ENCODE assay signal across 7 mouse cellular contexts in the genomic region with DNA sequence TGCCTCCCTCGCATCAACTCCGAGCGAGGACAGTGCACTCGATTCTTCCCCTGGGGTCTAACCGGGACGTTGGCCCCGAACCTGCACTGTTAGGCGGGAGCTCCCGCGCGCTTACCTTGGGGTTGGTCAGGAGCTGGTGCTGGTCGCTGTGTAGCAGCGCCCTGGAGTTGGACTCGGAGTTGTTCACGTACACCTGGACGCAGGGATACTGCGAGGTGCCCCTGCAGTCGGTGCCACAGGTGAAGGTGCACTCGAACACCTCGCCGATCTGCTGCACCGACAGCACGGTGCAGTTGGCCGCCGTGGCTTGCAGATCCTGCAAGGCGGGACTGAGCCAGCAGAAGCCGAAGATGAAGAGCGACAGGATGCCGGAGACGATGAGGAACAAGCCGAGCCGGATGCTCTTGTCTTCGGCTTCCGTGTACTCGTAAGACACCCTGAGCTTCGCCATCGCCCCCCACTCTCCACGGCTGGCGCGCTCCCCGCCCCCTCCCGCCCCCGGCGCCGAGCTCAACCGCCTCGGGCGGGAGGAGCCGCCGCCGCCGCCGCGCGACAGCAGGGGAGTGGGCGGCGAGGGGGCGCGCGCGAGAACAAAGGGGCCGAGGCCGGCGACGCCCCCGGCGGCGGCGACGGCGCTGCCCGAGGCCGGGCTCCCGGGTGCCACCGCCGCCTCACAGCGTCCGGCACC. TPM values are rescaled to one million over a fixed set of nuclear protein-coding genes. Genes with fewer than 3 reads are reported as not detected.
DNase-seq lines count a peak whose midpoint lies in the region; ATAC-seq and TF ChIP-seq lines count a peak whose summit lies in the region.

No protein-coding gene starts in this region.

- no peak for TF ChIP-seq RAD21 in CH12.LX (IDR thresholded peaks at IDR 0.05; ENCODE audit: low read depth, low read length)

- in situ Hi-C loops in CH12.LX (cut with MboI; ENCODE audit: low pct_ligation_motif_present, low pct_unique_long_range_greater_than_20kb, low sequenced_read_pairs), result loop anchor here (25.0 kb wide), 2 partner anchors 136 to 364 kb away; no protein-coding TSS in a partner anchor

- H3K9me3 ChIP-seq in CH12.LX (replicated peaks; ENCODE audit: low read length), result peaks cover 6% of the 10 kb centered on the region
- peaks cover 3% of the 10 kb centered on the region for H3K9me3 ChIP-seq in heart, embryonic 16.5 days (replicated peaks; ENCODE audit: control insufficient read depth, low read length)

- H3K27ac ChIP-seq in CH12.LX (ENCODE audit: insufficient read depth, low read depth), result no peak overlapping the region
- no peak overlapping the region for H3K27ac ChIP-seq in heart, embryonic 16.5 days (ENCODE audit: low read length)

- ATAC-seq in heart, embryonic 16.5 days (replicated peaks; ENCODE audit: extremely low read depth, insufficient read depth, low FRiP score), result peak; percentile 59
- peak; percentile 65 for ATAC-seq in megakaryocyte, adult 5-6 weeks (ENCODE audit: poor library complexity, severe bottlenecking)

- peak overlapping the region; percentile 68 for H3K9ac ChIP-seq in CH12.LX (ENCODE audit: insufficient read depth, low read depth)
- peak overlapping the region; percentile 76 for H3K9ac ChIP-seq in heart, embryonic 16.5 days (ENCODE audit: low read length)

- no peak for TF ChIP-seq EP300 in CH12.LX (IDR thresholded peaks at IDR 0.05; ENCODE audit: low read length)

- TF ChIP-seq POLR2A in CH12.LX (IDR thresholded peaks at IDR 0.05; ENCODE audit: low read depth, low read length), result no peak

- peaks cover 5 to 30% of the 10 kb centered on the region in 2 experiments; a peak in 3 of 4 replicates for H3K4me1 ChIP-seq in CH12.LX (ENCODE audit: control insufficient read depth in 1 of 2, insufficient read depth in 2 of 2)
- H3K4me1 ChIP-seq in heart, embryonic 16.5 days (ENCODE audit: control insufficient read depth, insufficient read depth, low read length), result peaks cover 11% of the 10 kb centered on the region

- WGBS in heart, embryonic 16.5 days, result under 1% methylated on average over 45 of the region's 78 CpGs

- no peaks in the 10 kb centered on the region for H3K36me3 ChIP-seq in CH12.LX (replicated peaks in 1 of 2; ENCODE audit: control insufficient read depth in 1 of 2, insufficient read depth in 1 of 2, low read length in 1 of 2)
- H3K36me3 ChIP-seq in heart, embryonic 16.5 days (ENCODE audit: control insufficient read depth, insufficient read depth), result no peaks in the 10 kb centered on the region

- no peak for TF ChIP-seq CTCF in CH12.LX (conservative IDR thresholded peaks at IDR 0.05 in 1 of 2, IDR thresholded peaks at IDR 0.05 in 1 of 2; ENCODE audit: low read depth in 2 of 2, low read length in 2 of 2)

- H3K4me3 ChIP-seq in CH12.LX (replicated peaks in 1 of 3; ENCODE audit: low read depth in 2 of 3, low read length in 2 of 3, poor library complexity in 1 of 3), result peak overlapping the region; percentile 57 to 68 (median 65)
- H3K4me3 ChIP-seq in heart, embryonic 16.5 days (ENCODE audit: low read length), result peak overlapping the region; percentile 79

- H3K79me2 ChIP-seq in CH12.LX (replicated peaks; ENCODE audit: control insufficient read depth, extremely low read depth, insufficient read depth, poor library complexity, severe bottlenecking), result no peaks in the 10 kb centered on the region

- H3K27me3 ChIP-seq in CH12.LX (replicated peaks), result peaks cover 11% of the 10 kb centered on the region
- no peaks in the 10 kb centered on the region for H3K27me3 ChIP-seq in heart, embryonic 16.5 days (ENCODE audit: control insufficient read depth, insufficient read depth, low read length)

- DNase-seq in B cell, adult 2 months, result peak; percentile 53 to 54
- no peak for DNase-seq in CH12.LX (ENCODE audit: extremely low read depth)
- DNase-seq in cerebellum, postnatal 10 days, result peak; percentile 79 to 83
- DNase-seq in layer of hippocampus, postnatal 25 days (ENCODE audit: extremely low spot score in 1 of 2, low spot score in 1 of 2), result peak; percentile 24 to 55
- DNase-seq in right cerebral cortex, postnatal 25 days, result peak; percentile 50

- H3K4me2 ChIP-seq in CH12.LX (ENCODE audit: insufficient read depth, low read depth, poor library complexity, severe bottlenecking), result peak overlapping the region; percentile 82
- peak overlapping the region; percentile 98 for H3K4me2 ChIP-seq in heart, embryonic 16.5 days (ENCODE audit: low read depth, low read length)

- dilution Hi-C loops in CH12.LX (cut with MboI; ENCODE audit: extremely low pct_ligation_motif_present, extremely low pct_unique_long_range_greater_than_20kb, low sequenced_read_pairs), result no loop called here

TF ChIP-seq in CH12.LX, 34 proteins besides CTCF, POLR2A, EP300 and RAD21:
- TF ChIP-seq USF1 (IDR thresholded peaks at IDR 0.05; ENCODE audit: low read depth, low read length) (no peak), NRF1 (IDR thresholded peaks at IDR 0.05; ENCODE audit: low read depth, low read length) (no peak), POLR2AphosphoS2 (IDR thresholded peaks at IDR 0.05; ENCODE audit: low read depth, low read length) (no peak), CHD1 (IDR thresholded peaks at IDR 0.05; ENCODE audit: low read depth, low read length) (no peak), PAX5 (IDR thresholded peaks at IDR 0.05; ENCODE audit: low read length) (no peak), GABPA (IDR thresholded peaks at IDR 0.05; ENCODE audit: insufficient replicate concordance, low read depth, low read length) (no peak)

RNA-seq across cellular contexts. Expression of a gene that starts 0.5 kb away (rescaled TPM):
- total RNA-seq in CH12.LX (2012; rRNA removed) (1.1 TPM in 2 replicates), CH12.LX (2014; rRNA removed) (1.0 and 1.8 TPM in 2 replicates)
- 0.80 and 1.2 TPM in 2 replicates for polyA plus RNA-seq in CH12.LX (2012; ENCODE audit: insufficient read length, low read depth)
- polyA plus RNA-seq in heart, embryonic 16.5 days (2015; fragmentation: Nextera tagmentation; extraction: Ambion mirVana), result 3.6 and 4.9 TPM in 2 replicates
- total RNA-seq in layer of hippocampus, postnatal 25 days (2021), result 10 to 100 TPM; 75.3 to 77.9 TPM
- total RNA-seq in megakaryocyte, adult 5-6 weeks (2015), result not detected in 2 replicates
- total RNA-seq in megakaryocyte, adult 5-6 weeks (2017), result not detected in 2 replicates

Comparison
In these comparisons a context has a peak if more than half of its experiments do, and no peak if none do; other contexts are left out.
1. RNA of a gene that starts 0.5 kb away (total RNA-seq): 75.3 to 77.9 TPM in layer of hippocampus, postnatal 25 days; 1.0 to 1.8 TPM in CH12.LX and not detected in megakaryocyte, adult 5-6 weeks; every median in the first group is over 10 times any median in the second.